Comparison of ENCODE assay signal across 13 mouse cellular contexts in the genomic region with DNA sequence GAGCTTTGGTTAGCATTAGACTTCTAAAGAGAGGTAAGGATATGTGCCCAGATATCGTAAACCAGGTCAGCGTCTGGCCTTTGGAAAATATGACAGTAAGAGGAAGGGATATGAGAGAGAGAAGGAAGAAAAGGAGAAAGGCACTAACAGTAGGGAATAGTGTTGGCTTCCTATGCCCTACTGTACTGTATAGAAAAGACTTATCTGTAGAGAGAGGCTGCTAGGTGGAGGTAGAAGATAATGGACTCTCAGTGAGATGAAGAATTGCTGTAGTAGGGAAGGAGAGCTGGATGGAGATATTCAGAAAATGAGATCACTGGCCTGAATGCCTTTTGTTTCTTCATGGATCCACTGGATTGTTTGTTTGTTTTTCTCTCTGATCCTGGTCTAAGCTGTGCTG.
"Had no signal": no experiment of that assay in that cellular context is flagged by ENCODE, and none has a peak within 500 bp of the region (broad histone marks: within the 10 kb centered on the region; RNA-seq: fewer than 3 reads in every experiment).

No protein-coding gene starts in this region.

- H3K27me3 ChIP-seq: midbrain, embryonic 12.5 days; stomach, embryonic 15.5 days had no signal

- DNase-seq: kidney, postnatal 25 days; lung, adult 2 months; lung, postnatal 36 days; right cerebral cortex, postnatal 14 days; thymus, adult 2 months; thymus, postnatal 36 days had no signal

- H3K27ac ChIP-seq: left cerebral cortex, adult 2 months; limb, embryonic 10.5 days; midbrain, embryonic 12.5 days; stomach, embryonic 15.5 days had no signal

- H3K9me3 ChIP-seq: limb, embryonic 10.5 days; midbrain, embryonic 12.5 days; stomach, embryonic 15.5 days had no signal

- H3K9ac ChIP-seq: midbrain, embryonic 12.5 days; stomach, embryonic 15.5 days had no signal

- H3K36me3 ChIP-seq: stomach, embryonic 15.5 days had no signal

- H3K4me3 ChIP-seq: left cerebral cortex, adult 2 months; limb, embryonic 10.5 days; midbrain, embryonic 12.5 days; stomach, embryonic 15.5 days had no signal

- H3K4me1 ChIP-seq: midbrain, embryonic 12.5 days had no signal

- ATAC-seq: inflammation-experienced regulatory T-cells, adult 6 months; intestine, postnatal 0 days; lung, postnatal 0 days had no signal

- H3K4me2 ChIP-seq: midbrain, embryonic 12.5 days; stomach, embryonic 15.5 days had no signal
